Mouse (Mus musculus) urinary bladder, postnatal 10 days (tissue): ENCODE data around the gene Fbln5.

Experiments
- DNase-seq: peaks from one replicate; pipeline ENCODE4 v3.0.0; 2022; ENCODE audit warnings: low spot score

Fbln5 gene

GRCm38 (mm10) chr12:101810515-101810914 is 8.3 kb downstream of the Fbln5 start:
- DNase-seq, result no peak

DNA sequence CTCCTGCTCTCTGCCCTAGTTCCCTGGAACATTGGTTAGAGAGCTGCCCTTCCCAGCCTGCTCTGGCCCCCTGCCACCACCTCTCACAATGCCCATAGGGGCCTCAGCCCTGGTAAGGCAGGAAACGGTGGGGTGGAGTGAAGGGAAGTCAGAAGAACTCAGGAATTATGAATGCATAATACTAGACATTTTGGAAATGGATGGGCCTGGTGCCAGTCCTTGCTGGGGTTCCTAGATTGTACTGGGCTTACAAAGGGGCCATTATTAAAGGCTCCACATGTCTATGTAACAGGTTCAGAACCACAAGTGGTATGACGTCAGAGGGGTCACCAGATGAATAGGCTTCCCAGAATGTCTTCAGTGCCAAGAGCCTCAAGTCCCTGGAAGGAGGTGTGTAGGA is 11.5 kb downstream of the Fbln5 start:
- DNase-seq, result no peak

- DNase-seq, result no peak
These were observed 16.4 kb downstream of the Fbln5 start for GRCm38 (mm10) chr12:101802445-101802844.

DNA sequence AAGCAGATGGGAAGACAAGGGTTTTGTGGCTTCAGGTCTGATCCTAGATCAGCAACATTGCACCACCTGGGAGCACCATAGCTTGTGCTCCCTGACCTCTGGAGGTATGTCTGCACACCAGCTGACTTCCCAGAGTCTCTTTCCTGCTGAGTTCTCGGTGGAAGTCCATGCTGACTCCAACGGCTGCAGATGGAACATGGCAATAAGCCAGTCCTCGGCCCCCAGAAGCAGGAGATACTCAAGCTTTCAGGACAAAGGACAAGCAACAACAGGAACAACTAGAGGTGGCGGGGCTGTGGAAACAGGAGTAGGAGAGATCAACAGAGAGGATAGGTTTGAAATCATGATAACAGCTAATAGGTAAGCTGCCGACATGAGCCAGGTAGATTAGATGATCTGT is 17.1 kb downstream of the Fbln5 start:
- no peak for DNase-seq

GRCm38 (mm10) chr12:101801051-101801450 is 17.8 kb downstream of the Fbln5 start:
- no peak for DNase-seq

DNA sequence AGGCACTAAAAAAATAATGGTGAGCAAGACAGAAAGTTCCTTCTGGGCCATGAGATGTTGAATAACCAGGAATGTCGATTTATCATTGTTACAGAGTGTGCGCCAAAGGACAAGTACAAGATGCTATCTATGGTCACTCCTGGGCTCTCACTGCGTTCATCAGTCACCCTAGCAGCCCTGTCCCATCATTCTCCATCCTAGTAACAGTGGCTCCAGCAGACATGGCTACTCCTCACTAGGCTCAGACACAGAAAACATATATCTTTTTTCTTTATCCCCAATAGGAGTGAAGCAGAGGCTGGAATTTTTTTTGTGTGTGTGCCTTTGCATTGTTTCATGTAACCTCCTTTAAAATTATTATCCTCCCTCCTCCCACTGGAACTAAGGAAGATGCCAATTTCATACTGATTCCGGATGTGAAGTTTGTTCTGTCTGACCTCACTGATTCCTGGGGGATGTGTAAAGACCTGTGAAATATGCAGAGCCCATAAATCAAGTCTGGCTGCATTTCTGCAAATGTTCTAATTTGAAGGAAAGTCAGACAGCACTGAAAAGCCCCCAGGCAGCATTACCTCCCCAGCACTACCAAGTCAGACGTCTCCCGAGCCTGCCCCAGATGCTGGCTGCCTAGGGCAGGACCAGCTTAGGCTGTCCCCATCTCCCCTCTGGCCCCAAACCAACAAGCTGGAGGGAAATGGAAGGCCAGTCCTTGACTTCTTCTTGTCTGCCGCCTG is 20.5 kb downstream of the Fbln5 start:
- no peak for DNase-seq

- no peak for DNase-seq
These were observed 24.4 kb downstream of the Fbln5 start for GRCm38 (mm10) chr12:101794458-101794857.

DNA sequence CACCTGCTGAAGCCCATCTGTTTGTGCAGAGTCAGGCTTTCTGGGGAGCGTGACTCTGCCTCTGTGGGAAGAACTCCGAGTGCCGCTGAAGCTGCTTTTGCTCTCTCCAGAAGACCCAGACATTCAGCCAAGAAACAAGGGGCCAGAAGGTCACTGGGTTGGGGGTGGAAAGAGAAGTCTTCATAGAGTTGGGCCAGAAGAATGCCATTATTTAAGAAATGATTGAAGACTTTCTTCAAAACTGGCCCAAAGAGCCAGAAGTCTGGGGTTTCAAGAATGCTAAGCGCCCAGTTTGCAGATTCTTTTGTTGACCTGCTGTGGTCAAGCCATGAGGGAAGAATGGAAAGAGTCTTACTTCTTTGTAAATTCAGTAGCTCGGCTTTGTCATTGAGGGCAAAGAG is 25.6 kb downstream of the Fbln5 start:
- no peak for DNase-seq

- no peak for DNase-seq
These were observed 26.2 kb downstream of the Fbln5 start for GRCm38 (mm10) chr12:101792684-101793083.

GRCm38 (mm10) chr12:101789767-101790166 is 29.1 kb downstream of the Fbln5 start:
- DNase-seq, result no peak

DNA sequence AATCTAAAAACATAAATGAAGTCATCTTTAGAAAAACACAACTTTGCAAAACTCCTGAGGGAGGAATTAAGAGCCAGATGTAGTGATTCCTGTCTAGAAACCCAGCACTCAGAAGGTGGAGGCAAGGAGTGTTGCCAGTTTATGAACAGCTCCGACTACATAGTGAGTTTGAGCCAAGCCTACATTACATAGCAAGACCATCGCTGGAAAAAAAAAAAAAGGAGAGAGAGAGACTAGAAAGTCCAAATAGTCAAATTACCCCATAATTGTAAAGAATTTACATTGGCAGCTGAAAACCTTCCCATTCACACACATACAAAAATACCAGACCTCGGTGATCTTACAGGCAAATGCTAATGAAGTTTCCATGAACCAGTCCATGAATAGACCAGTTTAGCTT is 29.6 kb downstream of the Fbln5 start:
- no peak for DNase-seq

- DNase-seq, result no peak
These were observed 36.1 kb downstream of the Fbln5 start for GRCm38 (mm10) chr12:101782787-101783186.

DNA sequence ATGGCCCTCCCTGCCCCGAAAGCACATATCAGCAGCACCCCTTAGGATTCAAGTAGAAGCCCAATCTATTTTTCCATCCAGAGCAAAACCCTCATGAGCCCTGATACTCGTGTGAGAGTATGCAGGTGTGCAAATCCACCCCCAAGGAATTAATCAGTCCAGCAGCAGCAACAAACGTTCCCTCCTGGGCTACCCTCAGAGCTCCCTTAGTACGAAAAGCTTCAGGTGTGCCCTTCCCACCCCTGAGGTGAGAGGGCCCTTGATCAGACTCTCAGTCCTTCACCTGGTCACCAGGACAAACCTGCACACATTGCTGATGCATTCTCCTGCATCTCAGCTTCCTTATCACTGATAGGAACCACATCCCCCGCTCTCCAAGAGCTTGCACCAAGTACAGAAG is 37.9 kb downstream of the Fbln5 start:
- DNase-seq, result no peak

DNA sequence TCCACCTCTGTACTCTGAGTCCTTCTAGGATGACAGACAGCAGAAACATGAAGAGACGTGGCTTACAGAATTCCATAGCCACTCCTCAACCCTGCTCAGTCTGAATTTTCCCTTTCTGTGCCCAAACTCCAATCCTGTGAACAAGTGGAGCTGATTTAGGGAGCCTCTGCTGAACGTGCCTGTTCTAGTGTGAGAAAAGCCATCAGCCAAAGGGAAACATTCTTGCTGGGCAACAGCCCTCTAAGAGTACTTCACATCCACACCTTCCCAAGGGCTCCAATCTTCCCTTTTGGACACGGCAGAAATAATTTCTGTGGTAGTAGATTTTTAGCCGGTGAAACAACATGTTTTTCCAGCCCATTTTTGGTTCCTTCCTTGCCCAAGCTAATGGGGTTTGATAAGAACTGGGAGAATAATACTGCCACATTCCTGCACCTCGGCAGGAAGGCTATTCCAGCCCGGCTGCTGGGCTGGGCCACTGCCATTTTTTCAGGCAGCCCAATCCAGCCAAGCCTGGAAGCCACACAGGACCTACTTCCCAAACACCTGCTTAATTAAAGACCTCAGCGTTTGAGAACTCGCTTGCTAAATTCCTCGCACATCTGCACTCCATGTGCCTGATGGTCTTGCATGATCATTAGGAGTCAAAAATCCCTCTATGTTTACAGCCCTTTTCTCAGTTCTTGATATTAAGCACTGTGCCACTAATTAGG is 41.1 kb downstream of the Fbln5 start:
- DNase-seq, result no peak

GRCm38 (mm10) chr12:101776383-101776782 is 42.5 kb downstream of the Fbln5 start:
- DNase-seq, result no peak

DNA sequence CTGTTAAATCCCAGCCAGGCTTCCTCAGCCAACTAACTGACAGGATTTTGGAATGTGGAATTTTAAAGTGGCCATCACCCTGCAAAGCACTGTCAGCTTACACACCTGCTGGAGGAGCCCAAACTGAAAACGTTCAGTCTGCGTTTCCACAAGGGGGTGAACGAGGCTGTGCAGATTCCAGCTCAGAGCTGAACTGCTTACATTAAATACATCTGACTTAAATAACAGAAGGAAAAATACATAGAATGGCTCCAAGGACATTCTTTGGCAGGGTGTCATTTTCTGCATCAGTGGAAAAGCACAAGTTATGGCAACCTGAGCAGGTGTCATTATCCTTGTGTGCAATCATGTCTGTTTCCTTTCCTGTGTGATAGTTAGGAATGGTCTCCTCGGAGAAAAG is 44.7 kb downstream of the Fbln5 start:
- DNase-seq, result no peak

DNA sequence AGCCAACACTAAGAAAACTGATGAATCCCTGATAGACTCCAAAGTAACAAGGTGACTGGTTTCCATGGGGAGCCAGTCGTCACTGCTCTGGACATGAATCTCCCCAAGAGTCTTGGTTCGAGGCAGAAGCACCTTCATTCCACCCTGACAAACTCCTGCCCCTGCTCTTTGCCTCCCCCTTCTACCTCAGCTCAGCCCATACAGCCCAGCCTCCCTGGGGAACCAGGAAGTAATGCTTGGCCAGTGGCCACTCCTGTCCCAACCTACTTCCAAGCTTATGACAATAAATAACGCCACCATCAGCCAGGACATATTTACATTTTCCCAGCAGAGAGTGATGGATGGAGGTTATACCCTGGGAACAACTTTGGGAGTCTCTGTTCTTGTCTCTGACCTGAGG is 45.9 kb downstream of the Fbln5 start:
- no peak for DNase-seq

- DNase-seq, result no peak
These were observed 48.4 kb downstream of the Fbln5 start for GRCm38 (mm10) chr12:101770283-101771015.

GRCm38 (mm10) chr12:101767306-101768053 is 51.4 kb downstream of the Fbln5 start:
- DNase-seq, result no peak

- DNase-seq, result no peak
These were observed 52.5 kb downstream of the Fbln5 start for GRCm38 (mm10) chr12:101766228-101766852.

DNA sequence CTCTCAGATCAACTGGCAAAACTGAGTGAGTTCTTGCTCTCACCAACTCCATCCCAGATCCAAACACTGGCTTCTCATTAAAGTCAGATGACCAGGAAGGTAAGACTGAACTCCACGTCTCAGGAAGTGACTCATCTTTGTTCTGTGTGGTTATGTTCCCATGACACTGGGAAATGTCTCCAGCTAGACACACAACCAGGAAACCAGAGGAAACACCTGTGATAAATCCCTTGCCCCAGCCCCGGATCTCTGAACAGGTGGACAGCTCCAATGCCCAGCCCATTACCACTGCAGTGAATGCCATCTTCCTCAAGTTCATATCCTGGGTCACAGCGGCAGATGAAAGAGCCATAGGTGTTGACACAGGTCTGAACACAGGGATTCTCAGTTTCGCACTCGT is 54.0 kb downstream of the Fbln5 start:
- no peak for DNase-seq

- no peak for DNase-seq
These were observed 55.8 kb downstream of the Fbln5 start for GRCm38 (mm10) chr12:101763065-101763464.
